Mouse (Mus musculus) spleen, adult 2 months (tissue): ENCODE measurements around the gene Utp18. TPM values are rescaled to one million over a fixed set of nuclear protein-coding genes. Genes with fewer than 3 reads are reported as not detected.

ENCODE experiments used
- DNase-seq, 2 experiments: peaks; one replicate each; pipeline versions ENCODE4 v3.0.0 to v3.0.0-alpha.2; 2012 to 2021; ENCODE audit warnings: low spot score in 2 of 2, low read depth in 1 of 2
- H3K27ac ChIP-seq: fragments of 200-500 bp; 2 replicates; pipeline ENCODE4 v1.5.1; 2012; ENCODE audit warnings: low read length, inconsistent platforms; ENCODE audit not compliant: insufficient read depth
- H3K27me3 ChIP-seq: fragments of 200-500 bp; 2 replicates; pipeline ENCODE4 v1.6.1; 2012; ENCODE audit warnings: mild to moderate bottlenecking, moderate library complexity, low read length, inconsistent platforms; ENCODE audit not compliant: control insufficient read depth, insufficient read depth
- H3K36me3 ChIP-seq: fragments of 200-500 bp; 2 replicates; pipeline ENCODE4 v1.6.1; 2012; ENCODE audit warnings: mild to moderate bottlenecking, low read length, inconsistent platforms; ENCODE audit not compliant: control insufficient read depth, insufficient read depth
- H3K4me1 ChIP-seq: fragments of 200-500 bp; 2 replicates; pipeline ENCODE4 v1.6.1; 2011; ENCODE audit warnings: inconsistent platforms; ENCODE audit not compliant: control insufficient read depth, insufficient read depth, insufficient read length
- H3K4me3 ChIP-seq: fragments of 200-500 bp; 2 replicates; pipeline ENCODE4 v1.5.1; 2011; ENCODE audit warnings: mild to moderate bottlenecking, inconsistent platforms; ENCODE audit not compliant: insufficient read depth, insufficient read length; ENCODE audit errors: extremely low read depth
- CTCF ChIP-seq: fragments of 200-500 bp; IDR thresholded peaks from 2 replicates; pipeline ENCODE4 v1.5.1; 2011; ENCODE audit warnings: mild to moderate bottlenecking, inconsistent platforms; ENCODE audit not compliant: insufficient read depth, insufficient read length, insufficient replicate concordance; ENCODE audit errors: extremely low read depth
- POLR2A ChIP-seq: fragments of 200-500 bp; IDR thresholded peaks from 2 replicates; pipeline ENCODE4 v1.6.1; 2011; ENCODE audit warnings: low read depth, low read length, inconsistent platforms
- WGBS: fragments of 180-500 bp; shearing (Covaris S2); methylation state at CpG from one replicate; pipeline ENCODE4 v1.1.7; 2018; 5-methylcytosine and 5-hydroxymethylcytosine counted together
- polyA plus RNA-seq: library from polyadenylated mRNA; depleted of rRNA; stranded (reverse); fragments of >200 nt; gene quantifications from 2 replicates; pipeline ENCODE4 v1.2.3, GENCODE M21; 2012; rRNA removed

Utp18 gene
- polyA plus RNA-seq, 1 experiment: 3.5 TPM

DNA sequence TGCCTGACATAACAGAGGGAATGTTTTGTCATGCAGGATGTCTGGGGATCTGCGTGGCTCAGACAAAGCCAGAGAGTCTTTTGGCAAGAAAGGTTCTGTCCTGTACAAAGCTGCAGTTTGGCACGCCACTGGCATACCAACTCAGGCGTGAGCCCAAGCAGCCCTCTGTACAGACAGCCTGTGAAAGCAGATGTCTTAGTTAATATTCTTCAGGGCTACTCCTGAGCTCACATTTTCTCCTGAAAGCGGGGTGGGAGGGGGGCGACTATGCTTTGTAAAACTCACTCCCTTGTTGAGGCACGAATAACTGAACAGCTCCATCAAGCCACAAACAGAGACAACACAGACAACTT is 56.3 kb downstream of the Utp18 start:
- no peaks in the 10 kb centered on the region for H3K36me3 ChIP-seq
- H3K4me3 ChIP-seq: no peak overlapping the region
- no peak overlapping the region for H3K27ac ChIP-seq
- TF ChIP-seq CTCF: no peak
- TF ChIP-seq POLR2A: no peak
- no peaks in the 10 kb centered on the region for H3K27me3 ChIP-seq
- no peak for DNase-seq
- H3K4me1 ChIP-seq: no peaks in the 10 kb centered on the region
- WGBS: 92% methylated on average over 6 of the region's 6 CpGs

DNA sequence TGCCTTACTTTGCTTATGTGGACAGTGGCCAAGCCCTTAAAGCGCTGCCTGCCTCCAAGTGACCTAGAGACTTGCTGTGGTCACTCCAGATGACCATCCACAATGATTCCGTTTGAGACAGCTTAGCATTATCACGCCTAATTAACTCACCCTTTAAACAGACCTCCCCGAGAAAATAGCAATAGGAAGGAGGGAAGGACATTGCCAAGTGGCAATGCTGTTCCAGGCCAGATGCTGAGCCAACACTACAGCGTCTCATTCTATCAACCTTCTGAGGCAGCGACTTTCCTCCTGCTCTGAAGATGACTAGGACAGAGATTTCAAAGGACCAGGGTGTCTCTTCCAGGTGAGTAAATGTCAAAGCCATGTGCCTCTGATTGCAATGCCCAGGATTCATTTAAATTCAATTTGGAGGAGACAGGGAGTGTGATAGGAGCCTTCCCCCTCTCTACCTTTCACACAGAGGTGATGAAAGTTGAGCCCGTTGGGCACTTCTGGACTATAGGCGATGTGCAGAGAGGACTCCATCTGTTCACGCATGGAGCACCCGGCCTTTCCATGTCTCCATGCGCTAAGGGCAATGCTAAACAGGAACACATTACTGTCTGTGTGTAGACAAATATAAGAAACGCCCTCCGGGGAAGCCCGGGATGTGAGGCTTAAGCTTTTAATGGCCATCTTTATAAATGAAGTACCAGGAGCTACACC is 56.8 kb downstream of the Utp18 start:
- Histone ChIP-seq H3K4me3 (no peak overlapping the region), H3K27ac (no peak overlapping the region), H3K27me3 (no peaks in the 10 kb centered on the region), H3K36me3 (no peaks in the 10 kb centered on the region), H3K4me1 (no peaks in the 10 kb centered on the region)
- TF ChIP-seq CTCF (no peak), POLR2A (no peak)
- 93% methylated on average over 14 of the region's 14 CpGs for WGBS
- no peak for DNase-seq

DNA sequence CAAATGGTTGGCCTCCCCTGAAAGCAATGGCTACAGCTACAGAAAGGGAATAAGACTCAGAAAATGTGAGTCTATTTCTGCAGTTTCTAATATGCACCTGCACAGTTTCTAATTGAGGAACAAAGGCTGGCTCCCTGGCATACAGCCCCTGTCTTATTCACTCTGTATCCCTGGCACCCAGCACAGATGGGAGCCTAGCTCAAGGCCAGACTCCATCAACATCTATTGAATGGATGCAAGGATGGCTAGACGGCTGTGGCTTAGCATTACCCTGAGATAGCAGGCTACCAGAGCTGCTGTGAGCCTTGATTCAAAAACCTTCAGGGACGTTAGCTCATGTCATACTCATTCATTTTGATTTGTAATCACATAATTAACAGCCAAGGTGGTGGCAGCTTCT is 63.3 kb downstream of the Utp18 start:
- DNase-seq: no peak
- no peaks in the 10 kb centered on the region for H3K4me1 ChIP-seq
- TF ChIP-seq POLR2A (no peak), CTCF (no peak)
- 86% methylated on average over 2 of the region's 2 CpGs for WGBS
- no peak overlapping the region for H3K27ac ChIP-seq
- no peaks in the 10 kb centered on the region for H3K36me3 ChIP-seq
- H3K4me3 ChIP-seq: no peak overlapping the region
- no peaks in the 10 kb centered on the region for H3K27me3 ChIP-seq

DNA sequence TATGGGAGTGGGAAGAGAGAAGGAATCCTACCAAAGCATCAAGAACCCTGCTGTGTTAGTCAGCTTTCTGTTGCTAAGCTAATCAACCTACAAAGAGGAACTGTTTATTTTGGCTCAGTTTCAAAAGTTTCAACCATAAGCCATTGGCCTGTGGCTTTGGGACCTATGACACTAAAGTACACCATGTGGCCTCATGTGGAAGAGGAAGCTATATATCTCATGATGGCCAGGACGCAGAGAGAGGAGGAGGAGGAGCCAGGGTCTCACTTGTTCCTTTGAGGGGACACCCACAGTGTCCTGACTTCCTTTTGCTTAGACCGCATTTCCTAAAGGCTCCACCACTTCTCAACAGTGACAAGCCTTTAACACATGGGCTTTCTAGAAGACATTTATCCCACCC is 64.0 kb downstream of the Utp18 start:
- H3K4me1 ChIP-seq: no peaks in the 10 kb centered on the region
- 3% methylated on average over 2 of the region's 2 CpGs for WGBS
- DNase-seq: peak in 1 of 2 experiments; percentile 7
- H3K4me3 ChIP-seq: no peak overlapping the region
- H3K27me3 ChIP-seq: no peaks in the 10 kb centered on the region
- no peaks in the 10 kb centered on the region for H3K36me3 ChIP-seq
- peak overlapping the region; percentile 31; the same call in 1 of the 2 replicates for H3K27ac ChIP-seq
- TF ChIP-seq CTCF: no peak
- no peak for TF ChIP-seq POLR2A

DNA sequence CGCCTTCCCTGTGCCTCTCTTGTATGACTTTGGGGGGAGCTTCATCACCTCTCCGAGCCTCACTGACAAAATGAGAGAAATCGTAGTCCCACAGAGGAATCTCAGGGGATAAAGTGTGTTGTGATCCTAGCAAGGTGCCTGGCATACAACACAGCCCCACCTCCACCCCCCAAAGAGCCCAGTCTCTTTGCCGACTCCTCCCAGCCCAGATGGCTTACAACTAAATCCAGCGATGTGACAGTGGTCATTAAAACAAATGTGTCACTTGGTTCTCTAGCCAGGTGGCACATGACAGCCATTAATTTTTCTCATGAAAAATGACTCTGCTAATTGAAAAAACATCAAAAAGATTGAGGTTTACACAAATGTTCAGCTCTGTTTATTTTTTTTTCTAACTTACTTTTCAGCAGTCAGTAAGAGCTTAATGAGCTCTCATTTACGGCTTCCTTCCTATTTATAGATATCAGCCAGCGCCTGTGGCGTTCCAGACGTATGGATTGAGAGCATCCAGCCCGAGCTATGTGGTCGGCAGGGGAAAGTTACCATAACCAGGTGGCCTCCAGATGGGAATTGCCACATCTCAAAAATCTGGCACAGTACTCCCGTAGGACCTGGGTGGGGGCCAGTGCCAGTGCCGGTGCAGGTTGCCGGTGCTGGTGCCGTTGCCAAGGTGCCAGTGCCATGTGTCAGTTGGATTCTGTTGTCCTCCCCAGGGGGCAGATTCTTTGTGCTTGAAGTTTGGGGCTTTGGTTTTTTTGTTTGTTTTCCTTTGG is 67.4 kb downstream of the Utp18 start:
- WGBS: 73% methylated on average over 15 of the region's 15 CpGs
- no peaks in the 10 kb centered on the region for H3K36me3 ChIP-seq
- TF ChIP-seq CTCF (no peak), POLR2A (no peak)
- no peaks in the 10 kb centered on the region for H3K27me3 ChIP-seq
- no peak overlapping the region for H3K27ac ChIP-seq
- H3K4me3 ChIP-seq: no peak overlapping the region
- no peak for DNase-seq
- H3K4me1 ChIP-seq: no peaks in the 10 kb centered on the region

DNA sequence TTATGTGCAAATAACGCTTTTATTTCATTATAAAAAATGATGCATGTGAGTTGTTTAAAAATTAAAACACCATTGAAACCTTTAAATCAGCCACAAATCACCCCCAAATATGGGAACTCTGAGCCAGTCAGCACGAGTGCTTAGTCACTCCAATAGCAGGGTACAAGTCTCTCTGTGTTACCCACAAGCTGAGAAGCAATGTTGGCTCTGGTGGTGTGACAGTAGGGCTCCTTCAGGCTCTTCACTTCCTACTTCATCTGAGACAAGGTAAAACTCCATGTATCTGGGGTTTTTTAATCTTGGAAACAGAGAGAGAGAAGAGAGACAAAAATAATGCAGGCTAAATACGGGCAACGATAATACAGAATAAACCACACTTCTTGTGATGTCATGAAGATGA is 72.6 kb downstream of the Utp18 start:
- Histone ChIP-seq H3K36me3 (no peaks in the 10 kb centered on the region), H3K27me3 (no peaks in the 10 kb centered on the region), H3K27ac (no peak overlapping the region), H3K4me1 (no peaks in the 10 kb centered on the region), H3K4me3 (no peak overlapping the region)
- TF ChIP-seq CTCF (no peak), POLR2A (no peak)
- no peak for DNase-seq
- 71% methylated on average over 4 of the region's 4 CpGs for WGBS

DNA sequence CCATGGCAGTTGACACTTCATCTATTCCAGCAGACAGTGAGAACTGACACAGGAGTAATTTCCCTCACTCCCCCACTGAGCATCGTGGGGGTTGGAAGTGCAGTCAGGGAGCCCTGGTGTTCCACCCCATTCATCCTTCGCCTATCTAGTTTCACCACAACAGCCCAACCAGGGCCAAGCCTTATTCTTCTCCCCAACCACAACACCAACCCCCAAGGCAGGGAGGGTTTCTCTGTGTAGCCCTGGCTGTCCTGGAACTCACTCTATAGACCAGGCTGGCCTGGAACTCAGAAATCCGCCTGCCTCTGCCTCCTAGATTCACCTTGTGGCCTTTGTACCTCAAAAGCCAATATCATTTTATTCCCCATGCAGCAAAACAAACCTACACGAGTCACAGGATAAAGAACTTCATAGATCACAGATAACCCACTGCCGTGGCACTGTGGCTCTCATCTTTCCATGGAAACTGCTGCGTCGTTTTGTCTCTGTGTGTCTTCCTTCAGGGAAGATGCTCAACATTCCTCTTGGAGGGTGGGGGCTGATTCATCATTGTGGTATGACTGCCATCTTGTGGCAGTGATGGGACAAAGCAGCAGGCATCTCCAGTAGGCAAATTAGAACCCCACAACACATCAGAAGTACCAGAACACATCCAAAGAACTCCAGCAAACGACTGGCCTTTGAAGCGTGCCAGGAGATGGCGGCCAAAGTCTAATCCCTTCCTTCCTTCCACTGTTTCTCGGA is 73.3 kb downstream of the Utp18 start:
- WGBS: 36% methylated on average over 11 of the region's 11 CpGs
- H3K36me3 ChIP-seq: no peaks in the 10 kb centered on the region
- no peaks in the 10 kb centered on the region for H3K4me1 ChIP-seq
- TF ChIP-seq POLR2A (no peak), CTCF (peak; percentile 25; the same call in 1 of the 2 replicates)
- H3K27me3 ChIP-seq: no peaks in the 10 kb centered on the region
- no peak for DNase-seq
- no peak overlapping the region for H3K27ac ChIP-seq
- no peak overlapping the region for H3K4me3 ChIP-seq

Other genes starting within 250 kb of the Utp18 start
- 2.6 and 3.8 TPM in 2 replicates for gene Mbtd1, start 86 bp upstream of the Utp18 start, polyA plus RNA-seq
- 88.3 and 103 TPM in 2 replicates for gene Nme2, start 70.5 kb upstream of the Utp18 start, polyA plus RNA-seq
- gene Gm20390, start 82.5 kb upstream of the Utp18 start, polyA plus RNA-seq: 6.0 and 7.0 TPM in 2 replicates
- gene Nme1, start 82.8 kb upstream of the Utp18 start, polyA plus RNA-seq: 81.9 and 91.3 TPM in 2 replicates
- gene Spag9, start 110.3 kb upstream of the Utp18 start, polyA plus RNA-seq: 14.8 and 27.5 TPM in 2 replicates